Mouse (Mus musculus): ENCODE data around the gene Shld1. TPM values are rescaled to one million over a fixed set of nuclear protein-coding genes. Genes with fewer than 3 reads are reported as not detected.

Shld1 gene
- polyA plus RNA-seq, 1 experiment from 2014 or later: 13.7 TPM

GRCm38 (mm10) chr2:132654834-132655495 is 31.8 kb upstream of the Shld1 start:
- H3K36me3 ChIP-seq (ENCODE audit: control insufficient read depth, insufficient read depth, low read length): no peaks in the 10 kb centered on the region
- WGBS: 79% methylated on average over 6 of the region's 6 CpGs
- H3K9me3 ChIP-seq (ENCODE audit: control insufficient read depth, low read length): no peaks in the 10 kb centered on the region
- H3K27me3 ChIP-seq (replicated peaks; ENCODE audit: control insufficient read depth, insufficient read depth, low read length): no peaks in the 10 kb centered on the region
- no peak overlapping the region for H3K4me2 ChIP-seq (ENCODE audit: low read depth, low read length)
- no peak overlapping the region for H3K27ac ChIP-seq (ENCODE audit: low read length)
- no peak for ATAC-seq
- H3K4me1 ChIP-seq (ENCODE audit: control insufficient read depth, insufficient read depth, low read length): no peaks in the 10 kb centered on the region
- H3K4me3 ChIP-seq (ENCODE audit: low read length): no peak overlapping the region
- H3K9ac ChIP-seq (ENCODE audit: low read depth, low read length): no peak overlapping the region

DNA sequence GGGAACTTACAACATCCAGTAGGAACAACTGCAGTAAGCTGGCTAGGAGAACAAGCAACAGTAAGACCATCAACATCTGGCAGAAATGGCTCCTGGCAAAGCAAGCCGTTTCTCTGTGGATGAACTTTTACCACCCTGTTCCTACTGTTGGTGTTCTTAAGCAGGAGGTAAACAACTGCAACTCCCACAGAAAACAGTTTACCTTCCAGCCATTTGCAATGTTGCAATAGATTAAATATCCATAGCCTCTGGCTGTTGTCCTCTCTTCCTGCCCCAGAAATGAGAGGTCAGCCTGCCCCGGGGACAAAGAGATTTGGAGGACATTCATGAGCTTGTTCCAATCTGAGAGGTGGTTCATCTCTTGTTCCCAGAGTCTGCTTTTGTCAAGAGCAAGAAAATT is 29.5 kb upstream of the Shld1 start:
- Histone ChIP-seq H3K4me2 (ENCODE audit: low read depth, low read length) (no peak overlapping the region), H3K36me3 (ENCODE audit: control insufficient read depth, insufficient read depth, low read length) (no peaks in the 10 kb centered on the region), H3K27me3 (replicated peaks; ENCODE audit: control insufficient read depth, insufficient read depth, low read length) (no peaks in the 10 kb centered on the region), H3K4me3 (ENCODE audit: low read length) (no peak overlapping the region), H3K4me1 (ENCODE audit: control insufficient read depth, insufficient read depth, low read length) (no peaks in the 10 kb centered on the region), H3K27ac (ENCODE audit: low read length) (no peak overlapping the region), H3K9me3 (ENCODE audit: control insufficient read depth, low read length) (no peaks in the 10 kb centered on the region), H3K9ac (ENCODE audit: low read depth, low read length) (no peak overlapping the region)
- ATAC-seq: no peak
- WGBS: 78% methylated on average over 2 of the region's 2 CpGs

GRCm38 (mm10) chr2:132658412-132659120 is 28.2 kb upstream of the Shld1 start:
- Histone ChIP-seq H3K4me1 (ENCODE audit: control insufficient read depth, insufficient read depth, low read length) (no peaks in the 10 kb centered on the region), H3K27ac (ENCODE audit: low read length) (no peak overlapping the region), H3K36me3 (ENCODE audit: control insufficient read depth, insufficient read depth, low read length) (no peaks in the 10 kb centered on the region), H3K9me3 (ENCODE audit: control insufficient read depth, low read length) (no peaks in the 10 kb centered on the region), H3K4me3 (ENCODE audit: low read length) (no peak overlapping the region), H3K27me3 (replicated peaks; ENCODE audit: control insufficient read depth, insufficient read depth, low read length) (no peaks in the 10 kb centered on the region), H3K4me2 (ENCODE audit: low read depth, low read length) (no peak overlapping the region), H3K9ac (ENCODE audit: low read depth, low read length) (no peak overlapping the region)
- WGBS: 77% methylated on average over 9 of the region's 9 CpGs
- no peak for ATAC-seq

DNA sequence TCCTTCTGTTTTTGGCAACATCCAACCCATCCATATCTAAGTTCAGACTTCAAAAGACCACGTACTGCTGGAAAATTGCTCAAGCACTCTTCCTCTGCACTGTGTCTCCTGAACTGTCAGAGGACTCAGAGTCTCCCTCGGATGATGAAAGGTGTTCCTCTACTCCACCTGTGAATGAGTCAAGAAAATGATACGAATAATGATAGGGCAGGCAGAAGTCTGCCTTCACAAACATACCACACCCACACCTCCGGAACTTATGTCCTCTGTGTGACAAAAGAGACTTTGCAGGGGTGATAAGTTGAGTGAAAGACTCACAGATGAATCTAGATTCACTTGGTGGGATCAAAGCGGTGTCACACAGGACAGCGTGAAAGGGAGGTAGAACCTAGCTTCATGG is 17.6 kb upstream of the Shld1 start:
- H3K27me3 ChIP-seq (replicated peaks; ENCODE audit: control insufficient read depth, insufficient read depth, low read length): no peaks in the 10 kb centered on the region
- ATAC-seq: no peak
- no peak overlapping the region for H3K4me3 ChIP-seq (ENCODE audit: low read length)
- no peaks in the 10 kb centered on the region for H3K36me3 ChIP-seq (ENCODE audit: control insufficient read depth, insufficient read depth, low read length)
- H3K4me1 ChIP-seq (ENCODE audit: control insufficient read depth, insufficient read depth, low read length): no peaks in the 10 kb centered on the region
- no peak overlapping the region for H3K9ac ChIP-seq (ENCODE audit: low read depth, low read length)
- WGBS: 74% methylated on average over 6 of the region's 6 CpGs
- no peak overlapping the region for H3K4me2 ChIP-seq (ENCODE audit: low read depth, low read length)
- no peak overlapping the region for H3K27ac ChIP-seq (ENCODE audit: low read length)
- H3K9me3 ChIP-seq (ENCODE audit: control insufficient read depth, low read length): no peaks in the 10 kb centered on the region

- Histone ChIP-seq H3K36me3 (ENCODE audit: control insufficient read depth, insufficient read depth, low read length) (no peaks in the 10 kb centered on the region), H3K27me3 (replicated peaks; ENCODE audit: control insufficient read depth, insufficient read depth, low read length) (no peaks in the 10 kb centered on the region), H3K27ac (ENCODE audit: low read length) (no peak overlapping the region), H3K9me3 (ENCODE audit: control insufficient read depth, low read length) (no peaks in the 10 kb centered on the region), H3K4me1 (ENCODE audit: control insufficient read depth, insufficient read depth, low read length) (no peaks in the 10 kb centered on the region), H3K9ac (ENCODE audit: low read depth, low read length) (no peak overlapping the region), H3K4me3 (ENCODE audit: low read length) (no peak overlapping the region), H3K4me2 (ENCODE audit: low read depth, low read length) (no peak overlapping the region)
- no peak for ATAC-seq
- 73% methylated on average over 4 of the region's 4 CpGs for WGBS
Measured at GRCm38 (mm10) chr2:132670290-132670689, 16.4 kb upstream of the Shld1 start.

DNA sequence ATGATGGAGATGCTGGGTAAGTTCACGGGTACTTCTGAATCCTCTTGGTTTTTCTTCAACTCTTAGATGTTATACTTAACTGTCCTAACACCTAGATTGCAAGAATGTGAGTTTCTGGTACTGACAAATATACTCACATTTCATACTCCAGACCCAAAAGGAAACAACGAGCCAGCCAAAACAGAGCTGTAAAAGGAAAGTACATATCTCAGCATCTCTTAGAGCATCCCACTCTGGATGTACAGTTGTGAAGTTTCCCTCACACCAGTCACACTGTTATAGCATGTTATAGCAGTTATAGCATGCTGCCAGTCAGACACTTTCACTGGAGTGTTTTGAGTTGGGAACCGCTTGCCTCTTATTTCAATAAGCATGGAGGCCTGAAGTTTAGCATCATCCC is 14.6 kb upstream of the Shld1 start:
- WGBS: 91% methylated on average over 3 of the region's 3 CpGs
- no peak overlapping the region for H3K9ac ChIP-seq (ENCODE audit: low read depth, low read length)

GRCm38 (mm10) chr2:132676111-132676510 is 10.6 kb upstream of the Shld1 start:
- 71% methylated on average over 4 of the region's 4 CpGs for whole genome bisulfite sequencing
- H3K27me3 ChIP-seq (replicated peaks; ENCODE audit: control insufficient read depth, insufficient read depth, low read length): no peaks in the 10 kb centered on the region
- no peak overlapping the region for H3K9ac ChIP-seq (ENCODE audit: low read depth, low read length)
- H3K9me3 ChIP-seq (ENCODE audit: control insufficient read depth, low read length): no peaks in the 10 kb centered on the region
- H3K4me2 ChIP-seq (ENCODE audit: low read depth, low read length): no peak overlapping the region
- no peaks in the 10 kb centered on the region for H3K36me3 ChIP-seq (ENCODE audit: control insufficient read depth, insufficient read depth, low read length)
- no peak overlapping the region for H3K4me3 ChIP-seq (ENCODE audit: low read length)
- ATAC-seq: no peak
- H3K27ac ChIP-seq (ENCODE audit: low read length): no peak overlapping the region
- no peaks in the 10 kb centered on the region for H3K4me1 ChIP-seq (ENCODE audit: control insufficient read depth, insufficient read depth, low read length)

More for the DNA sequence above, 14.6 kb upstream of the Shld1 start:
- Histone ChIP-seq H3K27me3 (replicated peaks; ENCODE audit: control insufficient read depth, insufficient read depth, low read length) (no peaks in the 10 kb centered on the region), H3K27ac (ENCODE audit: low read length) (no peak overlapping the region), H3K4me2 (ENCODE audit: low read depth, low read length) (no peak overlapping the region), H3K4me1 (ENCODE audit: control insufficient read depth, insufficient read depth, low read length) (no peaks in the 10 kb centered on the region), H3K36me3 (ENCODE audit: control insufficient read depth, insufficient read depth, low read length) (no peaks in the 10 kb centered on the region), H3K4me3 (ENCODE audit: low read length) (no peak overlapping the region), H3K9me3 (ENCODE audit: control insufficient read depth, low read length) (no peaks in the 10 kb centered on the region)
- ATAC-seq: no peak

GRCm38 (mm10) chr2:132685001-132685400 is 1.7 kb upstream of the Shld1 start:
- ATAC-seq: no peak
- H3K27ac ChIP-seq (ENCODE audit: low read length): no peak overlapping the region
- H3K36me3 ChIP-seq (ENCODE audit: control insufficient read depth, insufficient read depth, low read length): no peaks in the 10 kb centered on the region
- H3K4me2 ChIP-seq (ENCODE audit: low read depth, low read length): no peak overlapping the region
- H3K4me1 ChIP-seq (ENCODE audit: control insufficient read depth, insufficient read depth, low read length): peaks cover 3% of the 10 kb centered on the region; the same call in 1 of the 2 replicates
- H3K9me3 ChIP-seq (ENCODE audit: control insufficient read depth, low read length): no peaks in the 10 kb centered on the region
- no peaks in the 10 kb centered on the region for H3K27me3 ChIP-seq (replicated peaks; ENCODE audit: control insufficient read depth, insufficient read depth, low read length)
- H3K9ac ChIP-seq (ENCODE audit: low read depth, low read length): no peak overlapping the region
- no peak overlapping the region for H3K4me3 ChIP-seq (ENCODE audit: low read length)

DNA sequence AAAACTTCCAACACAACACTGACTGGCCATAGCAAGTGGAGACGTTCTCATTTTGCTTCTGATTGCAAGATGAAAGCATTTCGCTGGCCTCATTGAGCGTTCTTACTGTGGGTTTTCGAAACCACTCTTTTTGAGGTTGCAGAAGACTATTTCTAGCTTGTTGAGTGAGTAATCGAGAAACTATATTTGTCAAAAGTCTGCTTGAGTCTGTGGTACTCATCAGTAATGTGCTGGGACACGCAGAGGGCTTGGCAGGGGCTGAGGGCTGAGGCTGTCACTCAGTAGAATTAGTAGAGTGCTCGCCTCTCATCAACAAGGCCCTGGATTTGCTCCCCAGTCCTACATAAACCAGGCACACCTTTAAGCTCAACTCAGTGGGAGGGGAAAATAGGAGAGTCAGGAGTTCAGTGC is 1.9 kb downstream of the Shld1 start:
- Histone ChIP-seq H3K27ac (ENCODE audit: low read length) (no peak overlapping the region), H3K4me2 (ENCODE audit: low read depth, low read length) (no peak overlapping the region), H3K36me3 (ENCODE audit: control insufficient read depth, insufficient read depth, low read length) (no peaks in the 10 kb centered on the region), H3K9ac (ENCODE audit: low read depth, low read length) (no peak overlapping the region), H3K27me3 (replicated peaks; ENCODE audit: control insufficient read depth, insufficient read depth, low read length) (no peaks in the 10 kb centered on the region), H3K4me1 (ENCODE audit: control insufficient read depth, insufficient read depth, low read length) (peaks cover 3% of the 10 kb centered on the region; the same call in 1 of the 2 replicates), H3K9me3 (ENCODE audit: control insufficient read depth, low read length) (no peaks in the 10 kb centered on the region), H3K4me3 (ENCODE audit: low read length) (no peak overlapping the region)
- ATAC-seq: no peak
- WGBS: 82% methylated on average over 7 of the region's 7 CpGs

Data from intestine, embryonic 16.5 days (tissue).